Mouse (Mus musculus) large intestine, adult 2 months (tissue): ENCODE measurements around the gene Ifi209. TPM values are rescaled to one million over a fixed set of nuclear protein-coding genes. Genes with fewer than 3 reads are reported as not detected.
"Not testable (repeated sequence)": the region's sequence is repeated elsewhere in the genome, so short reads cannot be mapped to it uniquely, and the experiment has no call there.

Source experiments
- DNase-seq: peaks from one replicate; pipeline ENCODE4 v3.0.0-alpha.2; 2012; ENCODE audit warnings: low read depth, low spot score
- WGBS: fragments of 180-500 bp; shearing (Covaris S2); methylation state at CpG from one replicate; pipeline ENCODE4 v1.1.7; 2018; 5-methylcytosine and 5-hydroxymethylcytosine counted together
- polyA plus RNA-seq: library from polyadenylated mRNA; depleted of rRNA; stranded (reverse); fragments of >200 nt; gene quantifications from 2 replicates; pipeline ENCODE4 v1.2.3, GENCODE M21; 2012; rRNA removed

Ifi209 gene
- polyA plus RNA-seq: 0.57 and 0.69 TPM in 2 replicates

DNA sequence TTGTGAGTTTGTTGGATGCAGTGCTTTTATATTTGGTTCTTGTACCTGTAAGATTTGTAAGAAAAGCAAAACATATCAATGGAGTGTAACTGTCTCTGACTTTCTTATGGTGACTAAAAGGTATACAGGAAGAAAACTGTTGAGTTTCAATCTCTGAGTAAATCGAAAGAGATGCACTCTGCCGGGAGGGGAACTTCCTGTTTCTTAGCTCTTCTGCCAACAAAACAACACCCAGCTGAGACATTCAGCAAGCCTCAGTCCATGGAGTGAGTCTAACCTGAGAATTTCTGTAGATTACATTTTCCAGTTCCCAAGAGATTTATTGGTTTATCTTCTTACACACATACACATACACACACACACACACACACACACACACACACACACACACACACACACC lies at the start of gene Ifi209:
Gene Ifi209 (plus strand): TSS at position 296 of the 400 bp plus-strand sequence.
- DNase-seq: not testable (repeated sequence)
- 46% methylated on average over 2 of the region's 2 CpGs for WGBS

DNA sequence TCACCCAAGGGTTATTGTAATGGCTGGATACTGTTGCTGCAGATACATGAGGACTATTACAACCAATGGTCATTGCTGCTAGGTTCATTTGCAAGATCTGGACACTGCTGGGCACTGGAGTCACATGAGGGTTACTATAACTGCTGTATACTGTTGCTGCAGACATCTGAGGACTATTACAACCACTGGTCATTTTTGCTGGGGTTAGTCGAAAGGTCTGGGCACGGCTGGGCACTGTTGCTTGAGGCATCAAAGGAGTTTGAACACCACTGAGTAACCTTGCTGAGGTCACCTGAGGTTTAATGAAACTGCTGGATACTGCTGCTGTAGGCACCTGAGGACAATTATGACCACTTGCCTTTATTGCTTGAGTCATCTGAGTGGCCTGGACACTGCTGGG lies 41.0 kb upstream of the Ifi209 start:
- DNase-seq: not testable (repeated sequence)
- WGBS: 91% methylated on average over 2 of the region's 2 CpGs

DNA sequence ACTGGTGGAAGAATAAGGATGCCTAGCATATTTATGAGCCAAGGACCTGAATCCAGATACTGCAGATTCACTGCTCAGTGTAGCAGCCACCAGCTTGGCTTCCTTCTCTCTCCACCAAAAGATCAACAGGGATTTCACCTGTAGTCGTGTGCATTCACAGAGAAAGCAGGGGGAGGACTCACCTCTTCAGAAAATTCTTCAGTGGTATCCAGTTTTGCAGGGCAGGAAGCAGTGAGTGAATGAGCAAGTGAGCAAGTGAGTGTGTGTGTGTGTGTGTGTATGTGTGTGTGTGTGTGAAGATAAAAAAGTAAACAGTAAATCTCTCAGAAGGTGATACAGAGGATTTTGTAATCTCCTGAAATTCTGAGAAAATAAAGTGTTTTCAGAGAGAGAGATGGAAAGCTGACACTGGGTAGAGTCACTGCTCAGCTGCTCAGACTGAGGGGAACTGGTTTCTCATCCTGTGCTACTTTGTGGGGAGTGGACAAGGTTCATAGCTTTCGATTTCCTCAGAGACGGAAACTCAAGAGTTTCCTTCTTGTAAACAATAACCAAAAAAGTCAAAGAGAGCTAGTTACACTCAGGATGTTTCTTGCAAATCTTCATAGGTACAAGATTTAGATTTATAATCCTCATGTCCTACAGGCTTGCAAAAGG lies 31.8 kb upstream of the Ifi209 start, which contains the start of gene Ifi213:
Gene Ifi213 (minus strand): TSS at position 437 of the 657 bp plus-strand sequence.
- DNase-seq: not testable (repeated sequence)
- whole genome bisulfite sequencing: 45% methylated on average over 3 of the region's 3 CpGs

- 40% methylated on average over 3 of the region's 3 CpGs for WGBS
- DNase-seq: not testable (repeated sequence)
Measured at GRCm38 (mm10) chr1:173610291-173610690, 20.4 kb upstream of the Ifi209 start.

GRCm38 (mm10) chr1:173622216-173622615 lies 8.5 kb upstream of the Ifi209 start:
- WGBS: 79% methylated on average over 2 of the region's 2 CpGs
- not testable (repeated sequence) for DNase-seq

DNA sequence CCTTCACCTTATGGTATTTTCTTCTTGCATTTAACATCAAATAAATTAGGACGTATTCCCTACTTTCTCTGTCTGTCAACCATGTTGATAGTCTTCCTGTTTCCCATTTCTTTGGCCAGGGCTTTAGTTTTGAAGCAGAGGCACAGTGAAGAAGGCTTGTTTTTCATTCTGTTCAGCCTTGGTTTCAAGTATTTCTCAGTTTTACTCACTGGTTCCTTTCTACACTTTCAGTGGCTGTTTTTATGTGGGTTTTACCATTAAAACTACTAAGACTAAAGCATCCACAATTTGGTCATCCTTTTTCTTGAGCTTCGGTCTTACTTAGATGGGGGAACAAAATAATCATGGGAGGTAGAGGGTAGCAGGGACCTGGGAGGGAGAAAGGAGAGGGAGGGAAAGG lies 6.7 kb upstream of the Ifi209 start:
- WGBS: 88% methylated on average over 2 of the region's 2 CpGs

GRCm38 (mm10) chr1:173626686-173627085 lies 4.0 kb upstream of the Ifi209 start:
- WGBS: 63% methylated on average over 2 of the region's 2 CpGs
- no peak for DNase-seq

More for the DNA sequence above, 6.7 kb upstream of the Ifi209 start:
- DNase-seq: no peak

- no peak for DNase-seq
- WGBS: 80% methylated on average over 5 of the region's 5 CpGs
Measured at GRCm38 (mm10) chr1:173633969-173634645, 3.4 kb downstream of the Ifi209 start.

- no peak for DNase-seq
- 72% methylated on average over 2 of the region's 2 CpGs for WGBS
Measured at GRCm38 (mm10) chr1:173645393-173645792, 14.7 kb downstream of the Ifi209 start.

DNA sequence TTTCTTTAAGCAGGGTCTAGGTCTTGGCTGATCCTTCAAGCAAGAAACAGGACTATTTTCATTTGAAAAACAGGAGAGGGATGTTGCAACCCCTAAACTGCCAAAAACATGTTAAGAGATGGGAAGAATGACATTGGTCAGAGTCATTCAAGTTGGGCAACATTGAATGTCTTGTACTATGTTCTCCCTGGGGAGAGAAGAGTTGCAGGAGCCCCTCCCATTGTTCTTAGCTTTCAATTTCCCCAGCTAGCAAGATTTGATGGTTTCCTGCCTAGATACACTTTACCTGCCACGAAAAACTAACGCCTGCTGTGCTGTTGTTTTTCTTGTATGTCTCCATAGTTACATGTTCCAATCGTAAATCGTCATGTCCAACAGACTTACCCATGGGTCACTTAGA lies 27.3 kb downstream of the Ifi209 start:
- no peak for DNase-seq

DNA sequence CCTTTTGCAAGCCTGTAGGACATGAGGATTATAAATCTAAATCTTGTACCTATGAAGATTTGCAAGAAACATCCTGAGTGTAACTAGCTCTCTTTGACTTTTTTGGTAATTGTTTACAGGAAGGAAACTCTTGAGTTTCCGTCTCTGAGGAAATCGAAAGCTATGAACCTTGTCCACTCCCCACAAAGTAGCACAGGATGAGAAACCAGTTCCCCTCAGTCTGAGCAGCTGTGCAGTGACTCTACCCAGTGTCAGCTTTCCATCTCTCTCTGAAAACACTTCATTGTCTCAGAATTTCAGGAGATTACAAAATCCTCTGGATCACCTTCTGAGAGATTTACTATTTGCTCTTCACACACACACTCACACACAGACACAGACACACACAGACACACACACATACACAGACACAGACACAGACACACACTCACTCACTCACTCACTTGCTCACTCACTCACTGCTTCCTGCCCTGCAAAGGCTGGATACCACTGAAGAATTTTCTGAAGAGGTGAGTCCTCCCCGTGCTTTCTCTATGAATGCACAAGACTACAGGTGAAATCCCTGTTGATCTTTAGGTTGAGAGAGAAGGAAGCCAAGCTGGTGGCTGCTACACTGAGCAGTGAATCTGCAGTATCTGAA lies 42.9 kb downstream of the Ifi209 start, which contains the start of gene Ifi208:
Gene Ifi208 (plus strand): TSS at position 218 of the 640 bp plus-strand sequence.
- WGBS: 39% methylated on average over 3 of the region's 3 CpGs
- not testable (repeated sequence) for DNase-seq

More for the DNA sequence above, 27.3 kb downstream of the Ifi209 start:
- WGBS: 55% methylated on average over 4 of the region's 4 CpGs

DNA sequence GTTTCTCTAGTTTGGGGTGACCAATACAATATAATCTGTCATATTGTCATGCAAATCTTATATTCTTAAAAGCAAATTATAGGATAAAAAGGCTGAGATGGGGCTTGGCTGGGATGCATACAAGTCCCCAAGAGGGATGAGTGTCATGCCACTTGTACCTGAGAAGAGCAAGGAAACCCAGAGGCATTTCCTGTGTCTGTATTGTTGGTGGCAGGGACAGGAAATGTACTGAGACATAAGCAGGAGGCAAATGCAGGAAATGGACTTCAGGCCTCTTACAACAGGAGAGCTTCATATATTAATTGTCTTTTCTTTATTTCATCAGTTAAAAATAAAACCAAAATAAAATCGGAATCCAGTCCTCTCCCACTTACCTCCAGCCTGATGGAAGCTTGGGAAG lies 47.9 kb downstream of the Ifi209 start:
- not testable (repeated sequence) for DNase-seq
- WGBS: 77% methylated on average over 1 of the region's 1 CpGs

- WGBS: 81% methylated on average over 1 of the region's 1 CpGs
- no peak for DNase-seq
Measured at GRCm38 (mm10) chr1:173694270-173694669, 63.6 kb downstream of the Ifi209 start.

Other genes with a start within 250 kb of the Ifi209 start
- gene Ifi206, start 139.9 kb upstream of the Ifi209 start, polyA plus RNA-seq: 1.0 and 1.2 TPM in 2 replicates
- gene Ifi214, start 95.0 kb upstream of the Ifi209 start, polyA plus RNA-seq: 0.02 TPM in 1 of 2 replicates, not detected in the other
- gene Ifi213, start 31.6 kb upstream of the Ifi209 start, polyA plus RNA-seq: 0.66 and 0.70 TPM in 2 replicates
- 0.92 and 0.99 TPM in 2 replicates for gene Ifi208, start 42.8 kb downstream of the Ifi209 start, polyA plus RNA-seq
- gene Ifi207, start 110.8 kb downstream of the Ifi209 start, polyA plus RNA-seq: 1.1 and 2.4 TPM in 2 replicates
- 0.41 and 0.51 TPM in 2 replicates for gene Ifi204, start 136.0 kb downstream of the Ifi209 start, polyA plus RNA-seq